Mouse (Mus musculus) adipocyte (in vitro differentiated cells): ENCODE results near the gene Cdc34b.

ENCODE experiments used
- DNase-seq: peaks from one replicate; pipeline ENCODE4 v3.0.0-alpha.2; 2016; ENCODE audit warnings: low spot score

Cdc34b gene

GRCm38 (mm10) chr11:94735746-94736145 is 5.8 kb upstream of the Cdc34b start:
- DNase-seq = no peak

- no peak for DNase-seq
Observed at GRCm38 (mm10) chr11:94752946-94753713, 11.5 kb downstream of the Cdc34b start.

GRCm38 (mm10) chr11:94759916-94760315 is 18.3 kb downstream of the Cdc34b start:
- no peak for DNase-seq

- DNase-seq = no peak
Observed at GRCm38 (mm10) chr11:94760364-94760763, 18.8 kb downstream of the Cdc34b start.

GRCm38 (mm10) chr11:94760799-94761198 is 19.2 kb downstream of the Cdc34b start:
- DNase-seq = no peak

- DNase-seq = no peak
Observed at GRCm38 (mm10) chr11:94762281-94762680, 20.7 kb downstream of the Cdc34b start.

- DNase-seq = no peak
Observed at GRCm38 (mm10) chr11:94762775-94763174, 21.2 kb downstream of the Cdc34b start.

GRCm38 (mm10) chr11:94767241-94767640 is 25.7 kb downstream of the Cdc34b start:
- DNase-seq = no peak

- no peak for DNase-seq
Observed at GRCm38 (mm10) chr11:94772363-94773055, 30.9 kb downstream of the Cdc34b start.

- DNase-seq = no peak
Observed at GRCm38 (mm10) chr11:94773851-94774250, 32.3 kb downstream of the Cdc34b start.

GRCm38 (mm10) chr11:94774887-94775497 is 33.4 kb downstream of the Cdc34b start:
- no peak for DNase-seq

GRCm38 (mm10) chr11:94782603-94783002 is 41.0 kb downstream of the Cdc34b start, which contains the start of gene Tmem92:
TSS of gene Tmem92 (minus strand) at chr11:94782703.
- DNase-seq = no peak

GRCm38 (mm10) chr11:94785247-94785646 is 43.7 kb downstream of the Cdc34b start:
- peak; percentile 12 for DNase-seq

GRCm38 (mm10) chr11:94791700-94792099 is 50.1 kb downstream of the Cdc34b start:
- DNase-seq = no peak
